Mouse (Mus musculus) CD4-positive helper T cell, adult 2 months (primary cell): ENCODE measurements around the gene Bub1.

Source experiments
- DNase-seq: peaks from one replicate; pipeline ENCODE4 v3.0.0-alpha.2; 2012; ENCODE audit warnings: low read depth, missing footprints, low spot score

Gene Bub1

DNA sequence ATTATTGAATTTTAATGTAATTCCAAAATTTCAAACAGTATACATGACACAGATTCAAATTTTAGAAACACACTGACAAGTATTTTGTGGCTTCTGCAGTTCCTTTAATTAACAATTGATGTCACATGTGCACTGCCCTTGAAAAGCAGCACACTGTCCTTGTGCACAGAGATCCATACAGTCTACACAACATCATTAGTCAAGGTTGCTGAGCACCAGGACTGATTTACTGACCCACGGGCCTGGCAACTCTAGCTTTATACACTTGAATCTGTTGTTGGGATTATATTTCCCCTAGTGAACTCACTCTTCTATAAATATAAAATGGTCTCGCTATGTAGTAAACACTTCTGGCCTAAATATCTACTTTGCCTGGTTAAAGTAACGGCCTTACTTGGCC lies 56.7 kb downstream of the Bub1 start:
- DNase-seq, result no peak

GRCm38 (mm10) chr2:127774578-127774941 lies 57.1 kb downstream of the Bub1 start:
- no peak for DNase-seq

DNA sequence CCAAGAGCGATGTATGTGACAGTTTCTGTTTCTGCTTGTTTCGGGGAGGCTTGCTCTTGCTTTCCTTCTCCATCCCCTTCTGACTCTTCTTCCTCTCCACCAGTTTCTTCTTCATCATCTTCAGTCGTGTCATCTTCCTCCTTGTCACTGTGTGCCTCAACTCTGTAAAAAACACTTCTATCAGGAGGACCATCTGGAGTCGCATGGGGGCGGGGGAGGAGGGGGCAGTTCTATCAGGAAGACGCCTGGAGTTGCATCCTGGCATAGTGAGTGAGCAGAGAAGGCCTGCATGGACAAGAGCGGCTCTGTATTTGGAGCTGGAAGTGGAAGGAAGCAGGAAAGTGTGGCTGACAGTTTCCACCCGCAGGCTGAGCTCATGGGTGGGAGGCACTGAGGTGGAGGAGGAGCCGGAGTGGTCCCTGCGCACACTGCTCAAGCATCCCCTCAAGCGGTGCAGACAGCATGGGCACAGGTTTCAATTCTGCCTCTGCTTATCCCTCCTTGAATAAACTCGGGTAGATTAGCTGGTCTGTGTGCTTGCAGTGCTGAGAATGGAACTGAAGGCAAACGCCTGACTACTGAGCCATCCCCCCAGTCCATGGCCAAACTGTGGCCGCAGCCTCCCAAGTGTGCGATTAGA lies 57.6 kb downstream of the Bub1 start:
- DNase-seq, result no peak

DNA sequence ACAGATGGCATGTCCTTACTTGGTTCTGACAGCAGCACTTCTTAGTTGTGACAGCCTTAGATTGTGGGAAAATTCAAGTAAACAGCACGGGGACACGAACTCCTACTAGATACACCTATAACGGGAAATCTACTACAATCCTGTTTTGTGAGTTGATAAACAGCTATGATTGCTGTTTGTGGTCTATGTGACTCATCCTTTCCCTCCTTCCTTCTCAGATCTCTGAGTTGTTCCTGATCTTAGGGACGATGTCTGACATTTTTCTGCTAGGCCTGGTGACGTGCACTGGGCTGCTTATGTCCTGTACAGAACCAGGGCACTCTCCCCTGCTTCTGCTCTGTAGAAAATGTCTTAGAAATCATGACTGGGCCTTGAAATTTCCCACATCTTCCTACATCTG lies 70.1 kb downstream of the Bub1 start:
- DNase-seq, result peak; percentile 17

DNA sequence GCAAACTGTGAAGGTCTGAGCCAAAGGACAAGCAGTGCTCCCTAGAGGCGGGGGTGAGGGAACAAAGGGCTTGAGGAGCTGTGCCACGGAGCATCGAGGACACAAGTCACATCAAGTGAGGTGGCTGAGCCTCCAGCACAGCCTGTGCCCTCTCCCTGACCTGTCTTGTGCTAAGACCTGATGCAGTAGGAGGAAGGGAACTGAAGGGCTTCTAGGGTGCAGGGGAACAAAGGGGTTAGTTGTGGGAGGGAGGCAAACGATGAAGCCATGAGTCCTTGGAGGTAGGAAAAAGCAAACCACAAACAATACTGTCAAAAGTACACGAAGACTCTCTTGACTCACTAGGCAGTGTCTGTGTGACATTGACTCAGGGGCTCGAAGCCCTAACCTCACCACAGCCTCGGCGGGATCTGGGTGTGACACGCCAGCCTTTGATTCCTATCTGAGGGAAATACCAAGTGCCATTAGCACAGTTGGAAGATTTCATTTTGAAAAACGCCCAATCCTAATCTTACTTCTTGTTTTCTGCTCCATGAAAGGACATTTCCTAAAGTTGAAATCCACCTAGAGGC lies 71.2 kb downstream of the Bub1 start:
- peak; percentile 32 for DNase-seq

DNA sequence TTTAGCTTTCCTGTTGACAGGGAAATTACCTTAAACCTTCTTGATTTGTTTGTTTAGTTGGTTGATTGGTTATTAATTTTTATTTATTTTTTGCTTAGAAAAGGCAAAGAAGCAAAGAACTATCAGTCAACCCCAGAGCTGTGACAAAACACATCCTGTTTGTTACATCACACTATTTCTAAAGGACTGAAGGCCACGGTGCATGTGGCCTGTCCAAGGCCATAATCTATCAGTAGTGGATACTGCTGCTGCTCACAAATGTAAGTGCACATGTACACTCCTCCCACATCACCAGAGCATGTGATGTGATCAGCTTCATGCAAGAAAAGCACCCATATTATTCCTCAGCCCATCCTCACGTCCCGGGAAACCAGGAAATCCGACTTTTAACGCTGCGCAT lies 71.7 kb downstream of the Bub1 start:
- DNase-seq, result no peak

GRCm38 (mm10) chr2:127759157-127759880 lies 72.3 kb downstream of the Bub1 start:
- no peak for DNase-seq

DNA sequence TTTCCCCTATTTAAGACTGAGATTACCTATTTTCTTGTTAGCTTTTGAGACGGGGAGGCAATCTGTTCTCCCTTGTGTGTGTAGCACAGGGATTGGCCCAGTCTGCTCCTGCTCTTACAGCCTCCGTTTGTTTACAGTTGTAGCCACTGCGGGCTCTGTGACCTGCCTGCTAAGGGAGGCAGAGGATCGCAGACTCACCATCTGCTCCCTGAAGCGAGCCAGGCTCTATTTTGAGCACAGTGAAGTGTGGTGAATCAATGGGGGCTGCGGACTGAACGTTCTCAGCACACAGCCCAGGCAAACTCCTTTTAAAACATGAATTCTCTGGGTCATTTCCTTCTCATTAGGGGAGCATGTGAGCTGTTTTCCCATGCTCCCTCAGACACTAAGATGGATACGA lies 74.5 kb downstream of the Bub1 start:
- no peak for DNase-seq

DNA sequence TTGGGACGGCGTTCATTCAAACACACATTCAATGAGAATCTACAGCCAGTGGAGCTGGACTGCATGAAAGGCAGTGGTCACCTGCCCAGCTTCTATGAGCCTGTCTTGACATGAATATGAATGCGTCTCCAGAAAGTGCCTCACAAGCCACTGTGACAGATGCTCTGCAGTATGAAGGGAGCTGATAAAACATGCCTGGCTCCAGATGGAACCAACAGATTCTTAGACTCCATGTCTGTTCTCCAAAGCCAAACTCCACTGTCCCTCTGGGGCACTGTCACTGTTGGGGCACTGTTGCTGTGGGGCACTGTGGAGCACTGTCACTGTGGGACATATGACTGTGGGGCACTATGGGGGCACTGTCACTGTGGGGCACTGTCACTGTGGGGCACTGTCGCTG lies 77.6 kb downstream of the Bub1 start:
- no peak for DNase-seq

DNA sequence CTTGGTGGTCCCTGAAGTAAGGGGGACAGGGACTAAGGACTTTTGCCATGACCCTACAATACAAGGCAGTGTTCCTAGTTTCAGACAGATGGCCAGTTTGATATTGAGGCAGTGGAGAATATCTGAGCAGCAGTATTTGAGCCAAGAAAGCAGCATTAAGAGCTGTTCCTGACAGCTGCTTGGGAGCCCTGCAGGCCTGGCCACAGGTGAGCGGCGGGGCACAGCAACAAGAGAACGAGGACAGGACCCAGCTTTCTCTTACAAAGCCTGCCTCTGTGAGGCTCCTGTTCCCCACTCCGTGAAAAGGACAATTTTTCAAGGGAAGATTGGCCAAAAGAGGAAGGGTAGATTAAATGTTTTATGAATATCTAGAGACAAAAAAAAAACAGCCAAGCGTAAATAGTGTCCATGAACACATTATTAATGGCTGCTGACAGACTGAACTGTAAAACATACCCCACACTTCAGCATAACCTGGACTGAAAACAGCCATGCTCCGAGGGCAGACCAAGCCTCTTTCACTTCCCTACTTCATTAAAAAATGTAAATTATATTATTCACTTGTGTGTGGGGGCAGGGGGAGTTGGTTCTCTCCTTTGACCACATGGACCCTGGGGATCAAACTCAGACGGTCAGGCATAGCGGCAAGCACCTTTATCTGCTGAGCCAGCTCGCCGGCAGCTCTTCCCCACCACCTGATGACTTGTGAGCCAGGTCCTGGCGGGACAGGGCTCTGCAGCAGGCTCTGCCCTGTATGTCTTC lies 79.6 kb downstream of the Bub1 start:
- no peak for DNase-seq
